Mouse (Mus musculus) left cerebral cortex, adult 9 months (tissue): ENCODE results near the gene Brd7.

Source experiments
- DNase-seq, 2 experiments: peaks; one replicate each; pipeline ENCODE4 v3.0.0; 2022; ENCODE audit warnings: low spot score in 2 of 2

The Brd7 gene

GRCm38 (mm10) chr8:88284738-88285137, 77.3 kb downstream of the Brd7 start:
- no peak for DNase-seq

- no peak for DNase-seq
These were observed 78.5 kb downstream of the Brd7 start for GRCm38 (mm10) chr8:88283243-88284115.

GRCm38 (mm10) chr8:88282684-88283083, 79.3 kb downstream of the Brd7 start:
- no peak for DNase-seq
